Mouse (Mus musculus) neural tube, embryonic 14.5 days (tissue): Measurements from ENCODE around the gene 6030452D12Rik. TPM values are rescaled to one million over a fixed set of nuclear protein-coding genes. Genes with fewer than 3 reads are reported as not detected.

ENCODE experiments used
- ATAC-seq: fragments of 200-750 bp; cut with Nextera tagmentation; 2 replicates; pipeline ENCODE4 v1.8.0; 2017; ENCODE audit warnings: low read depth, mild to moderate bottlenecking, moderate TSS enrichment, moderate library complexity
- H3K27ac ChIP-seq: fragments of 300-500 bp; sonication (generic); 2 replicates; pipeline ENCODE4 v1.5.1; 2014; ENCODE audit warnings: low read depth, mild to moderate bottlenecking, control low read depth, low read length, moderate library complexity, mixed read lengths
- H3K27me3 ChIP-seq: fragments of 300-500 bp; sonication (generic); 2 replicates; pipeline ENCODE4 v1.6.1; 2014; ENCODE audit warnings: low read length; ENCODE audit not compliant: control insufficient read depth, insufficient read depth
- H3K36me3 ChIP-seq: fragments of 300-500 bp; sonication (generic); 2 replicates; pipeline ENCODE4 v1.6.1; 2014; ENCODE audit warnings: low read length, mixed read lengths; ENCODE audit not compliant: control insufficient read depth, insufficient read depth
- H3K4me1 ChIP-seq: fragments of 300-500 bp; sonication (generic); 2 replicates; pipeline ENCODE4 v1.6.1; 2014; ENCODE audit warnings: low read length; ENCODE audit not compliant: control insufficient read depth, insufficient read depth
- H3K4me2 ChIP-seq: fragments of 300-500 bp; sonication (generic); 2 replicates; pipeline ENCODE4 v1.6.1; 2014; ENCODE audit warnings: mild to moderate bottlenecking, low read depth, low read length, control low read depth
- H3K4me3 ChIP-seq: fragments of 300-500 bp; sonication (generic); 2 replicates; pipeline ENCODE4 v1.5.1; 2014; ENCODE audit warnings: low read depth, low read length, control low read depth, mixed read lengths
- H3K9ac ChIP-seq: fragments of 300-500 bp; sonication (generic); replicated peaks from 2 replicates; pipeline ENCODE4 v1.6.1; 2014; ENCODE audit warnings: low read depth, mild to moderate bottlenecking, control low read depth, low read length, mixed read lengths
- H3K9me3 ChIP-seq: fragments of 300-500 bp; sonication (generic); 2 replicates; pipeline ENCODE4 v1.6.1; 2016; ENCODE audit warnings: low read length; ENCODE audit not compliant: control insufficient read depth
- WGBS: fragments of 180-500 bp; shearing (Covaris S2); extraction: QIAGEN DNeasy Blood & Tissue Kit; methylation state at CpG from one replicate; pipeline ENCODE4 v1.1.7; 2014; 5-methylcytosine and 5-hydroxymethylcytosine counted together
- polyA plus RNA-seq: library from polyadenylated mRNA; unstranded; fragments of >200 nt; fragmentation: Nextera tagmentation; extraction: Ambion mirVana; gene quantifications from 2 replicates; pipeline ENCODE4 v1.2.1, GENCODE M21; 2014

6030452D12Rik gene
- polyA plus RNA-seq, 1 experiment from 2014 or later, result not detected

GRCm38 (mm10) chr8:106504241-106504640 is 3.9 kb downstream of the 6030452D12Rik start:
- H3K27me3 ChIP-seq, result peaks cover 8% of the 10 kb centered on the region
- 92% methylated on average over 7 of the region's 7 CpGs for WGBS
- no peak overlapping the region for H3K4me2 ChIP-seq
- no peak overlapping the region for H3K4me3 ChIP-seq
- H3K9me3 ChIP-seq, result no peaks in the 10 kb centered on the region
- H3K36me3 ChIP-seq, result no peaks in the 10 kb centered on the region
- ATAC-seq, result no peak
- H3K9ac ChIP-seq, result no peak overlapping the region
- peaks cover 14% of the 10 kb centered on the region; the same call in 1 of the 2 replicates for H3K4me1 ChIP-seq
- no peak overlapping the region for H3K27ac ChIP-seq

GRCm38 (mm10) chr8:106505328-106505965 is 5.1 kb downstream of the 6030452D12Rik start:
- WGBS, result 53% methylated on average over 10 of the region's 10 CpGs
- H3K27me3 ChIP-seq, result peaks cover 15% of the 10 kb centered on the region
- H3K4me2 ChIP-seq, result no peak overlapping the region

GRCm38 (mm10) chr8:106506106-106506505 is 5.8 kb downstream of the 6030452D12Rik start:
- Histone ChIP-seq H3K9ac (no peak overlapping the region), H3K4me1 (peaks cover 22% of the 10 kb centered on the region; the same call in 1 of the 2 replicates), H3K4me2 (no peak overlapping the region), H3K36me3 (no peaks in the 10 kb centered on the region), H3K27ac (no peak overlapping the region), H3K9me3 (no peaks in the 10 kb centered on the region), H3K4me3 (no peak overlapping the region), H3K27me3 (peaks cover 21% of the 10 kb centered on the region)
- WGBS, result 97% methylated on average over 1 of the region's 1 CpGs
- ATAC-seq, result no peak

More at GRCm38 (mm10) chr8:106505328-106505965, 5.1 kb downstream of the 6030452D12Rik start:
- Histone ChIP-seq H3K9ac (no peak overlapping the region), H3K9me3 (no peaks in the 10 kb centered on the region), H3K27ac (no peak overlapping the region), H3K36me3 (no peaks in the 10 kb centered on the region), H3K4me1 (peaks cover 17% of the 10 kb centered on the region; the same call in 1 of the 2 replicates), H3K4me3 (no peak overlapping the region)
- ATAC-seq, result no peak

GRCm38 (mm10) chr8:106507761-106508331 is 7.5 kb downstream of the 6030452D12Rik start:
- H3K27me3 ChIP-seq, result peaks cover 30% of the 10 kb centered on the region
- WGBS, result 0% methylated on average over 30 of the region's 30 CpGs
- H3K4me2 ChIP-seq, result peak overlapping the region; percentile 60
- H3K27ac ChIP-seq, result peak overlapping the region; percentile 55
- no peaks in the 10 kb centered on the region for H3K36me3 ChIP-seq
- peaks cover 30% of the 10 kb centered on the region; the same call in 1 of the 2 replicates for H3K4me1 ChIP-seq
- ATAC-seq, result peak; percentile 62
- H3K9me3 ChIP-seq, result no peaks in the 10 kb centered on the region
- peak overlapping the region; percentile 32; the same call in 1 of the 2 replicates for H3K9ac ChIP-seq
- H3K4me3 ChIP-seq, result peak overlapping the region; percentile 18; the same call in 1 of the 2 replicates

GRCm38 (mm10) chr8:106508456-106508855 is 8.1 kb downstream of the 6030452D12Rik start:
- Histone ChIP-seq H3K27ac (peak overlapping the region; percentile 10; the same call in 1 of the 2 replicates), H3K4me1 (peaks cover 30% of the 10 kb centered on the region; the same call in 1 of the 2 replicates), H3K9ac (peak overlapping the region; percentile 32; the same call in 1 of the 2 replicates), H3K4me3 (no peak overlapping the region), H3K4me2 (peak overlapping the region; percentile 60), H3K9me3 (no peaks in the 10 kb centered on the region), H3K36me3 (no peaks in the 10 kb centered on the region), H3K27me3 (peaks cover 30% of the 10 kb centered on the region)
- no peak for ATAC-seq
- WGBS, result 27% methylated on average over 3 of the region's 3 CpGs

GRCm38 (mm10) chr8:106509079-106509780 is 8.9 kb downstream of the 6030452D12Rik start:
- H3K27ac ChIP-seq, result no peak overlapping the region
- no peak overlapping the region for H3K4me2 ChIP-seq
- peaks cover 30% of the 10 kb centered on the region for H3K27me3 ChIP-seq
- no peaks in the 10 kb centered on the region for H3K9me3 ChIP-seq
- 46% methylated on average over 8 of the region's 8 CpGs for WGBS
- no peaks in the 10 kb centered on the region for H3K36me3 ChIP-seq
- peaks cover 30% of the 10 kb centered on the region; the same call in 1 of the 2 replicates for H3K4me1 ChIP-seq
- no peak overlapping the region for H3K9ac ChIP-seq
- H3K4me3 ChIP-seq, result no peak overlapping the region
- no peak for ATAC-seq

- ATAC-seq, result peak; percentile 29; the same call in 1 of the 2 replicates
- Histone ChIP-seq H3K4me1 (peaks cover 30% of the 10 kb centered on the region; the same call in 1 of the 2 replicates), H3K27me3 (peaks cover 30% of the 10 kb centered on the region), H3K4me3 (peak within 1 kb of the TSS; percentile 31), H3K4me2 (peak within 1 kb of the TSS; percentile 46), H3K27ac (no peak within 1 kb of the TSS), H3K9ac (peak within 1 kb of the TSS; percentile 42), H3K9me3 (no peaks in the 10 kb centered on the region), H3K36me3 (no peaks in the 10 kb centered on the region)
- under 1% methylated on average over 34 of the region's 34 CpGs for WGBS
These were observed 10.1 kb downstream of the 6030452D12Rik start, which contains the start of gene Cdh3 for GRCm38 (mm10) chr8:106510365-106510975. Gene Cdh3, plus strand, starts transcription at chr8:106510891.

GRCm38 (mm10) chr8:106511065-106511501 is 10.8 kb downstream of the 6030452D12Rik start:
- H3K9me3 ChIP-seq, result no peaks in the 10 kb centered on the region
- peak overlapping the region; percentile 31 for H3K4me3 ChIP-seq
- H3K4me1 ChIP-seq, result peaks cover 30% of the 10 kb centered on the region; the same call in 1 of the 2 replicates
- peak overlapping the region; percentile 46 for H3K4me2 ChIP-seq
- peaks cover 30% of the 10 kb centered on the region for H3K27me3 ChIP-seq
- no peak overlapping the region for H3K27ac ChIP-seq
- 0 out of 2 replicates have a peak, but pooled peaks have one; percentile 33 for ATAC-seq
- WGBS, result 1% methylated on average over 22 of the region's 22 CpGs
- no peaks in the 10 kb centered on the region for H3K36me3 ChIP-seq
- H3K9ac ChIP-seq, result peak overlapping the region; percentile 42
